Mouse (Mus musculus) forebrain, postnatal 0 days (tissue): Measurements from ENCODE around the gene Fancd2. TPM values are rescaled to one million over a fixed set of nuclear protein-coding genes. Genes with fewer than 3 reads are reported as not detected.

Experiments used
- ATAC-seq: fragments of 200-750 bp; cut with Nextera tagmentation; 2 replicates; pipeline ENCODE4 v1.8.0; 2017; ENCODE audit warnings: mild to moderate bottlenecking, moderate library complexity
- DNase-seq: peaks from one replicate; pipeline ENCODE4 v3.0.0-alpha.2; 2015
- H3K27ac ChIP-seq: fragments of 300-500 bp; sonication (generic); 2 replicates; pipeline ENCODE4 v1.5.1; 2014; ENCODE audit warnings: low read depth, mild to moderate bottlenecking, antibody characterized with exemption, low read length, moderate library complexity, mixed read lengths
- H3K27me3 ChIP-seq: fragments of 300-500 bp; sonication (generic); 2 replicates; pipeline ENCODE4 v1.6.1; 2014; ENCODE audit warnings: mild to moderate bottlenecking, low read length, mixed read lengths; ENCODE audit not compliant: insufficient read depth
- H3K36me3 ChIP-seq: fragments of 300-500 bp; sonication (generic); 2 replicates; pipeline ENCODE4 v1.6.1; 2014; ENCODE audit warnings: mild to moderate bottlenecking, moderate library complexity; ENCODE audit not compliant: insufficient read depth
- H3K4me1 ChIP-seq: fragments of 300-500 bp; sonication (generic); 2 replicates; pipeline ENCODE4 v1.6.1; 2014; ENCODE audit warnings: antibody characterized with exemption; ENCODE audit not compliant: insufficient read depth
- H3K4me2 ChIP-seq: fragments of 300-500 bp; sonication (generic); 2 replicates; pipeline ENCODE4 v1.6.1; 2014; ENCODE audit warnings: low read depth, mild to moderate bottlenecking, moderate library complexity
- H3K4me3 ChIP-seq: fragments of 300-500 bp; sonication (generic); 2 replicates; pipeline ENCODE4 v1.5.1; 2014; ENCODE audit warnings: low read depth, low read length, mixed read lengths
- H3K9ac ChIP-seq: fragments of 300-500 bp; sonication (generic); 2 replicates; pipeline ENCODE4 v1.6.1; 2014; ENCODE audit warnings: mild to moderate bottlenecking
- H3K9me3 ChIP-seq: fragments of 300-500 bp; sonication (generic); 2 replicates; pipeline ENCODE4 v1.6.1; 2016; ENCODE audit warnings: low read length
- CTCF ChIP-seq: sonication (generic); IDR thresholded peaks from 2 replicates; pipeline ENCODE4 v1.5.1; 2016; ENCODE audit warnings: antibody characterized with exemption, control low read depth, low read depth
- WGBS: fragments of 180-500 bp; shearing (Covaris S2); extraction: QIAGEN DNeasy Blood & Tissue Kit; methylation state at CpG from one replicate; pipeline ENCODE4 v1.1.7; 2014; 5-methylcytosine and 5-hydroxymethylcytosine counted together
- polyA plus RNA-seq: library from polyadenylated mRNA; unstranded; fragments of >200 nt; fragmentation: Nextera tagmentation; extraction: Ambion mirVana; gene quantifications from 2 replicates; pipeline ENCODE4 v1.2.1, GENCODE M21; 2015
- total RNA-seq: library from RNA; depleted of rRNA; stranded (reverse); fragments of >200 nt; gene quantifications from 2 replicates; pipeline ENCODE4 v1.2.3, GENCODE M21; 2014; rRNA removed

The Fancd2 gene
- 2.2 and 4.4 TPM in 2 replicates for total RNA-seq
- polyA plus RNA-seq, result 1.3 and 1.6 TPM in 2 replicates

DNA sequence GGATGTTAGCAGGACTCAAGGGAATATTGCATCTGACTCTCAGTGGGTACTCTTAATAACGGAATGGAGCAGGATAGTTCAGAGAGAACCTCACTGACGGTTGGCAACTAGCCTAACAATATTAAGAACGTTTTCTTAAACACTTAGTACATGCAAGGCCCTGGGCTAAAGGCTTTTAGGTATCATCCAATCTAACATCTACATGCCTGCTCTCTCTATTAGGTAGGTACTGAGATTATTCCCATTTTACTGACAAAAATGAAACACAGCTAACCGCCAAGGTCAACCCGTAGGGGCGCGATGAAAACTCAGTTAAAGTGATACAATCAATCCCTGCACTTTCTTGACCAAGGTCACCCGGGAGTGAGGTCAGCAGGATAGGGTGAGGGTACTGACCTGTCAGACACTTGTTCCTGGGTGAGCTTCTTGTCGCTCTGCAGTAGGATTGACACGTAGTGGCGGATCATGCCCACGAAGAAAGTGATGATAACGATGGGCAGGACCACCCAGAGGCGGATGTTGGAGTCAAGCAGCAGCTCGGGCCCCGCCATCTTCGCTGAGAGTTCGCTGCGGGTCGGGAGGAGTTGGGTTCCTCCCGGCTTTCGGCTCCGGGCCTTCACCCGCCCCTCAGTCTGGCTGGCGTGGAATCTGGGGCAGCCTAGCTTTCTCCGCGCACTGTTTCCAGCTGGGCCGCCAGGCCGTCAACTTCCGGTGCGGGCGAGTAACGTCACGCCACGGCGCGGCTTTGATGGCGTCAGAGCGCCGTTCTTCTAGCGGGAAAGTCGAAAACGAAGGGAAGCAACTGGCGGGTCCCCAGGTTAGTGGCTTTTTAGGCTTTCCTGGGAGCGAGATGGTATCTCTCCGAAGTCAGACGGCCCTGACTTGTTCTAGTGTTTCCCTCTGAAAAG is at the start of gene Fancd2, which contains the start of gene Emc3:
Gene Fancd2 (plus strand): TSS at position 751 of the 908 bp plus-strand sequence.
Gene Emc3 (minus strand): TSS at position 721 of the 908 bp plus-strand sequence.
- peaks cover 7% of the 10 kb centered on the region for H3K4me1 ChIP-seq
- peak within 1 kb of the TSS; percentile 63 for H3K4me2 ChIP-seq
- WGBS, result under 1% methylated on average over 47 of the region's 47 CpGs
- H3K36me3 ChIP-seq, result no peaks in the 10 kb centered on the region
- H3K9ac ChIP-seq, result peak within 1 kb of the TSS; percentile 84
- H3K27me3 ChIP-seq, result no peaks in the 10 kb centered on the region
- DNase-seq, result peak; percentile 95
- H3K4me3 ChIP-seq, result peak within 1 kb of the TSS; percentile 96
- H3K9me3 ChIP-seq, result no peaks in the 10 kb centered on the region
- H3K27ac ChIP-seq, result peak within 1 kb of the TSS; percentile 80
- no peak for TF ChIP-seq CTCF
- ATAC-seq, result peak; percentile 98

DNA sequence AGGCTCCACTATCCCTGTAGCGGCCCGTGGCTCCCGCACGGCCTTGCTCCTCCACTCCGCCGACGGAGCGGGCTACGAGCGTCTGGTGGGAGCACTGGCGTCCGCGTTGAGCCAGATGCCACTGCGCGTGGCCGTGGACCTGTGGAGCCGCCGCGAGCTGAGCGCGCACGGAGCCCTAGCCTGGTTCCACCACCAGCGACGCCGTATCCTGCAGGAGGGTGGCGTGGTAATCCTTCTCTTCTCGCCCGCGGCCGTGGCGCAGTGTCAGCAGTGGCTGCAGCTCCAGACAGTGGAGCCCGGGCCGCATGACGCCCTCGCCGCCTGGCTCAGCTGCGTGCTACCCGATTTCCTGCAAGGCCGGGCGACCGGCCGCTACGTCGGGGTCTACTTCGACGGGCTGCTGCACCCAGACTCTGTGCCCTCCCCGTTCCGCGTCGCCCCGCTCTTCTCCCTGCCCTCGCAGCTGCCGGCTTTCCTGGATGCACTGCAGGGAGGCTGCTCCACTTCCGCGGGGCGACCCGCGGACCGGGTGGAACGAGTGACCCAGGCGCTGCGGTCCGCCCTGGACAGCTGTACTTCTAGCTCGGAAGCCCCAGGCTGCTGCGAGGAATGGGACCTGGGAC is 48.9 kb upstream of the Fancd2 start:
- Histone ChIP-seq H3K36me3 (peaks cover 7% of the 10 kb centered on the region; the same call in 1 of the 2 replicates), H3K27ac (peak overlapping the region; percentile 88), H3K4me1 (peaks cover 19% of the 10 kb centered on the region), H3K9ac (peak overlapping the region; percentile 83), H3K27me3 (no peaks in the 10 kb centered on the region), H3K9me3 (no peaks in the 10 kb centered on the region), H3K4me3 (peak overlapping the region; percentile 66), H3K4me2 (peak overlapping the region; percentile 70)
- peak; percentile 44 for TF ChIP-seq CTCF
- ATAC-seq, result peak; percentile 62
- WGBS, result 5% methylated on average over 65 of the region's 65 CpGs
- peak; percentile 55 for DNase-seq

DNA sequence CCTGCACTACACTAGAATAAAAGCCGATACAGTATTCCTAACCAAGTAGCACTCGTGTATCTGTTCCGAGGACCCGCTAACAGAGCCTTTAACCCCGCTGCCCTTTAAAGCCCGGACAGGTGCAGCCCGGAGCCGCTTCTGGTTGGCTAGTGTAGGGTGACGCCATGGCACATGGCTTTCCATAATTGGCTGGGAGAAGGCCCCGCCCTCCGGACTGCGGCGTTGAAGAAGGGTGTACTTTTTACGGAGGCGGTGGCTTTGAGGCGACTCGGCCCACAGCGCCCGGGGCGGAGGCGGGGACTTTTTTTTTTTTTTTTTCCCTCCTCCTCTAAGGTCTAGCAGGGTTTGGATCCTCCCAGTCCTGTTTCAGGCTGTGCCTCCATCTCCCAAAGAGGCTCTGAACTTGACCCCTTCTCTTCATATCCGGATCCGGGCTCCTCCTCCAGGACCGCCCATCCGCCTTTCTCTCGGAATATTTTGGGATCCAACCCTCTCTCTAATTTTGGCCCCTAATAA is 48.3 kb upstream of the Fancd2 start, which contains the start of gene Creld1:
Gene Creld1 (plus strand): TSS at position 198 of the 516 bp plus-strand sequence.
- Histone ChIP-seq H3K4me2 (peak within 1 kb of the TSS; percentile 70), H3K27ac (peak within 1 kb of the TSS; percentile 88), H3K4me3 (peak within 1 kb of the TSS; percentile 66), H3K9ac (peak within 1 kb of the TSS; percentile 83), H3K36me3 (peaks cover 8% of the 10 kb centered on the region; the same call in 1 of the 2 replicates), H3K4me1 (peaks cover 19% of the 10 kb centered on the region), H3K9me3 (no peaks in the 10 kb centered on the region), H3K27me3 (no peaks in the 10 kb centered on the region)
- ATAC-seq (peak; percentile 96), DNase-seq (peak; percentile 94)
- TF ChIP-seq CTCF, result no peak
- WGBS, result under 1% methylated on average over 26 of the region's 26 CpGs

GRCm38 (mm10) chr6:113483729-113484128 is 47.8 kb upstream of the Fancd2 start:
- peak overlapping the region; percentile 88 for H3K27ac ChIP-seq
- no peaks in the 10 kb centered on the region for H3K9me3 ChIP-seq
- peak overlapping the region; percentile 83 for H3K9ac ChIP-seq
- peak; percentile 32 for TF ChIP-seq CTCF
- peaks cover 14% of the 10 kb centered on the region for H3K36me3 ChIP-seq
- peak overlapping the region; percentile 66 for H3K4me3 ChIP-seq
- no peaks in the 10 kb centered on the region for H3K27me3 ChIP-seq
- ATAC-seq (peak; percentile 52), DNase-seq (peak; percentile 49)
- WGBS, result 7% methylated on average over 10 of the region's 10 CpGs
- H3K4me2 ChIP-seq, result peak overlapping the region; percentile 70
- peaks cover 19% of the 10 kb centered on the region for H3K4me1 ChIP-seq

GRCm38 (mm10) chr6:113487125-113487576 is 44.3 kb upstream of the Fancd2 start:
- H3K4me3 ChIP-seq, result no peak overlapping the region
- H3K9me3 ChIP-seq, result no peaks in the 10 kb centered on the region
- no peaks in the 10 kb centered on the region for H3K27me3 ChIP-seq
- H3K36me3 ChIP-seq, result peaks cover 41% of the 10 kb centered on the region
- peaks cover 19% of the 10 kb centered on the region for H3K4me1 ChIP-seq
- ATAC-seq (no peak), DNase-seq (no peak)
- no peak for TF ChIP-seq CTCF
- no peak overlapping the region for H3K4me2 ChIP-seq
- 46% methylated on average over 7 of the region's 7 CpGs for WGBS
- H3K27ac ChIP-seq, result no peak overlapping the region
- H3K9ac ChIP-seq, result no peak overlapping the region

DNA sequence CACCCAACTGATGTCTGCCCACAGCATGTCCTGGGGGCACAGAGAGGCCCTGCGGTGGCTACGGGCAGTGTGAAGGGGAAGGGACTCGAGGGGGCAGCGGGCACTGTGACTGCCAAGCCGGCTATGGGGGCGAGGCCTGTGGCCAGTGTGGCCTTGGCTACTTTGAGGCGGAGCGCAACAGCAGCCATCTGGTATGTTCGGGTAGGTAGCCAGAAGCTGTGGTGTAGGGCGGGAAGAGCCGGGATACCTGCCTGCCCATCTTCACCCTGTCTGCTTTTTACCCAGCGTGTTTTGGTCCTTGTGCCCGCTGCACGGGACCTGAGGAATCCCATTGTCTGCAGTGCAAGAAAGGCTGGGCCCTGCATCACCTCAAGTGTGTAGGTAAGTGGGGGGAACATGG is 42.1 kb upstream of the Fancd2 start:
- H3K9ac ChIP-seq, result no peak overlapping the region
- H3K4me1 ChIP-seq, result peaks cover 9% of the 10 kb centered on the region
- no peak overlapping the region for H3K4me2 ChIP-seq
- no peak overlapping the region for H3K27ac ChIP-seq
- ATAC-seq (no peak), DNase-seq (no peak)
- peaks cover 51% of the 10 kb centered on the region for H3K36me3 ChIP-seq
- TF ChIP-seq CTCF, result no peak
- 97% methylated on average over 14 of the region's 14 CpGs for WGBS
- H3K27me3 ChIP-seq, result no peaks in the 10 kb centered on the region
- no peaks in the 10 kb centered on the region for H3K9me3 ChIP-seq
- no peak overlapping the region for H3K4me3 ChIP-seq
